Mouse (Mus musculus): Measurements from ENCODE around the gene Mrpl17.

GRCm38 (mm10) chr7:105813326-105813725 lies 2.4 kb upstream of the Mrpl17 start:
- TF ChIP-seq POLR2A (IDR thresholded peaks at IDR 0.05; ENCODE audit: borderline replicate concordance, control insufficient read depth, low read depth, low read length) (no peak), CTCF (IDR thresholded peaks at IDR 0.05; ENCODE audit: control insufficient read depth, insufficient read depth, low read length) (no peak)
